Mouse (Mus musculus) forebrain, postnatal 0 days (tissue): ENCODE results near the gene Rpl32. TPM values are rescaled to one million over a fixed set of nuclear protein-coding genes. Genes with fewer than 3 reads are reported as not detected.

Experiments
- ATAC-seq: fragments of 200-750 bp; cut with Nextera tagmentation; 2 replicates; pipeline ENCODE4 v1.8.0; 2017; ENCODE audit warnings: mild to moderate bottlenecking, moderate library complexity
- DNase-seq: peaks from one replicate; pipeline ENCODE4 v3.0.0-alpha.2; 2015
- H3K27ac ChIP-seq: fragments of 300-500 bp; sonication (generic); 2 replicates; pipeline ENCODE4 v1.5.1; 2014; ENCODE audit warnings: low read depth, mild to moderate bottlenecking, antibody characterized with exemption, low read length, moderate library complexity, mixed read lengths
- H3K27me3 ChIP-seq: fragments of 300-500 bp; sonication (generic); 2 replicates; pipeline ENCODE4 v1.6.1; 2014; ENCODE audit warnings: mild to moderate bottlenecking, low read length, mixed read lengths; ENCODE audit not compliant: insufficient read depth
- H3K36me3 ChIP-seq: fragments of 300-500 bp; sonication (generic); 2 replicates; pipeline ENCODE4 v1.6.1; 2014; ENCODE audit warnings: mild to moderate bottlenecking, moderate library complexity; ENCODE audit not compliant: insufficient read depth
- H3K4me1 ChIP-seq: fragments of 300-500 bp; sonication (generic); 2 replicates; pipeline ENCODE4 v1.6.1; 2014; ENCODE audit warnings: antibody characterized with exemption; ENCODE audit not compliant: insufficient read depth
- H3K4me2 ChIP-seq: fragments of 300-500 bp; sonication (generic); 2 replicates; pipeline ENCODE4 v1.6.1; 2014; ENCODE audit warnings: low read depth, mild to moderate bottlenecking, moderate library complexity
- H3K4me3 ChIP-seq: fragments of 300-500 bp; sonication (generic); 2 replicates; pipeline ENCODE4 v1.5.1; 2014; ENCODE audit warnings: low read depth, low read length, mixed read lengths
- H3K9ac ChIP-seq: fragments of 300-500 bp; sonication (generic); 2 replicates; pipeline ENCODE4 v1.6.1; 2014; ENCODE audit warnings: mild to moderate bottlenecking
- H3K9me3 ChIP-seq: fragments of 300-500 bp; sonication (generic); 2 replicates; pipeline ENCODE4 v1.6.1; 2016; ENCODE audit warnings: low read length
- CTCF ChIP-seq: sonication (generic); IDR thresholded peaks from 2 replicates; pipeline ENCODE4 v1.5.1; 2016; ENCODE audit warnings: antibody characterized with exemption, control low read depth, low read depth
- WGBS: fragments of 180-500 bp; shearing (Covaris S2); extraction: QIAGEN DNeasy Blood & Tissue Kit; methylation state at CpG from one replicate; pipeline ENCODE4 v1.1.7; 2014; 5-methylcytosine and 5-hydroxymethylcytosine counted together
- polyA plus RNA-seq: library from polyadenylated mRNA; unstranded; fragments of >200 nt; fragmentation: Nextera tagmentation; extraction: Ambion mirVana; gene quantifications from 2 replicates; pipeline ENCODE4 v1.2.1, GENCODE M21; 2015
- total RNA-seq: library from RNA; depleted of rRNA; stranded (reverse); fragments of >200 nt; gene quantifications from 2 replicates; pipeline ENCODE4 v1.2.3, GENCODE M21; 2014

Gene Rpl32
- total and polyA plus RNA-seq, 2 experiments from 2014 or later, result 1,212 to 1,524 TPM

DNA sequence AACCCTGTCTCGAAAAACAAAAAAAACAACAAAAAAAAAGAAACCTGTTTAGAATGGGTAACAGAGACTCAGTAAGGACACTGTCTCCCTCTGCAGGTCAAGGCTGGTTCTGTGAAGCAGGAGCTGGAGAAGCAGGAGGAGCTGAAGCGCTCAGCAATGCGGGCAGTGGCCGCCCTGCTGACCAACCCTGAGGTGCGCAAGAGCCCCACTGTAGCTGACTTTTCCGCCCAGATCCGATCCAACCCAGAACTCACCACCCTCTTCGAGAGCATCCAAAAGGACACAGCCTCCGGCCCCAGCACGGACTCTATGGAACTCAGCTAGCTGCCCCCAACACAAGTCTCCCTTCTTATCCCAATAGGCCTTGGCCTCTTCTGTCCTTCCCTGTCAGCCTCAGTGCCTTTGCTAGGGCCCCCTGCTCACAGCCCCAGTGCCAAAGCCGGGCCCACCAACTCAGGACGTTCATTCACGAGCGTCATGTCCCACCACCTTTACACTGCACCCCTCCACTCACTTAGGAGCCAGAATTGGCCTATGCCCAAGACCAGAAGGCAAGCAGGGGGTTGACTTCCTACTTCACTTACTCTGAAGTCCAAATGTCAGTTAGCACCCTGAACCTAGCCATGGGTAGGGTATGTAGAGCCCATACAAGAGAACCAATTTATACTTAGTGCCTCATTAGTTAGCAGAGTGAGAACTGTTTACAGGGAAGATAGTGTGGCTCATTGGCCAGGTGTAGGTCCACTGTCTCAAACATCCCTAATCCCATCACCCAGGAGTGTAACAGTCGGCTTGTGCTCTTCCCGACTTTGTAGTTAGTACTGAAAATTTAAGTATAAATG is 4.8 kb downstream of the Rpl32 start:
- peak; percentile 74 for TF ChIP-seq CTCF
- H3K4me3 ChIP-seq, result no peak overlapping the region
- no peak overlapping the region for H3K4me2 ChIP-seq
- peak; percentile 66 for DNase-seq
- H3K27me3 ChIP-seq, result no peaks in the 10 kb centered on the region
- H3K36me3 ChIP-seq, result peaks cover 71% of the 10 kb centered on the region
- ATAC-seq, result peak; percentile 65
- peaks cover 9% of the 10 kb centered on the region for H3K4me1 ChIP-seq
- no peaks in the 10 kb centered on the region for H3K9me3 ChIP-seq
- no peak overlapping the region for H3K9ac ChIP-seq
- 44% methylated on average over 16 of the region's 16 CpGs for WGBS
- H3K27ac ChIP-seq, result no peak overlapping the region; the same call in 1 of the 2 replicates

- ATAC-seq, result no peak
- Histone ChIP-seq H3K9me3 (no peaks in the 10 kb centered on the region), H3K27me3 (no peaks in the 10 kb centered on the region), H3K4me1 (peaks cover 3% of the 10 kb centered on the region; the same call in 1 of the 2 replicates), H3K36me3 (peaks cover 81% of the 10 kb centered on the region), H3K27ac (no peak overlapping the region), H3K4me2 (no peak overlapping the region), H3K9ac (no peak overlapping the region), H3K4me3 (no peak overlapping the region)
- no peak for TF ChIP-seq CTCF
- DNase-seq, result no peak
- 99% methylated on average over 3 of the region's 3 CpGs for WGBS
These were observed 6.7 kb downstream of the Rpl32 start for GRCm38 (mm10) chr6:115801811-115802210.

DNA sequence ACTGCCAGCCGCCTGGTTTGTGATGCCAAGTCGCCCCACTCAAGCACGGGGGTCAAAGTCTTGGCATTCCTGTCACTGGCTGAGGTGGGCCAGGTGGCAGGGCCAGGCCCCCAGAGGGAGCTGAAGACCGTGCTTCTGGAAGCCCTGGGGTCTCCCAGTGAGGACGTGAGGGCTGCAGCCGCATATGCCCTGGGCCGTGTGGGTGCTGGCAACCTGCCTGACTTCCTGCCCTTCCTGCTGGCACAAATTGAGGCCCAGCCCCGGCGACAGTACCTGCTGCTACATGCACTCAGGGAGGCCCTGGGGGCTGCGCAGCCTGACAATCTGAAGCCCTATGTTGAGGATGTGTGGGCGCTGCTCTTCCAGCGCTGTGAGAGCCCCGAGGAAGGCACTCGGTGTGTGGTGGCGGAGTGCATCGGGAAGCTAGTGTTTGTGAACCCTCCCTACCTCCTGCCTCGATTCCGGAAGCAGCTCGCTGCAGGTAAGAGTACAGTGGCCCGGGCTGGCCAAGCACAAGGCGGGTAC is 15.8 kb downstream of the Rpl32 start:
- H3K36me3 ChIP-seq, result peaks cover 79% of the 10 kb centered on the region
- H3K4me1 ChIP-seq, result no peaks in the 10 kb centered on the region
- 87% methylated on average over 21 of the region's 21 CpGs for WGBS
- no peak overlapping the region for H3K4me3 ChIP-seq
- H3K4me2 ChIP-seq, result no peak overlapping the region
- no peaks in the 10 kb centered on the region for H3K9me3 ChIP-seq
- H3K9ac ChIP-seq, result no peak overlapping the region
- ATAC-seq (no peak; the same call in 1 of the 2 replicates), DNase-seq (no peak)
- no peak for TF ChIP-seq CTCF
- H3K27me3 ChIP-seq, result no peaks in the 10 kb centered on the region
- no peak overlapping the region for H3K27ac ChIP-seq

GRCm38 (mm10) chr6:115791842-115792686 is 16.5 kb downstream of the Rpl32 start:
- no peaks in the 10 kb centered on the region for H3K27me3 ChIP-seq
- no peak overlapping the region for H3K4me3 ChIP-seq
- WGBS, result 83% methylated on average over 34 of the region's 34 CpGs
- no peak overlapping the region for H3K9ac ChIP-seq
- TF ChIP-seq CTCF, result no peak
- ATAC-seq, result no peak
- H3K9me3 ChIP-seq, result no peaks in the 10 kb centered on the region
- H3K27ac ChIP-seq, result no peak overlapping the region
- peaks cover 77% of the 10 kb centered on the region for H3K36me3 ChIP-seq
- H3K4me2 ChIP-seq, result no peak overlapping the region
- no peak for DNase-seq
- H3K4me1 ChIP-seq, result no peaks in the 10 kb centered on the region

DNA sequence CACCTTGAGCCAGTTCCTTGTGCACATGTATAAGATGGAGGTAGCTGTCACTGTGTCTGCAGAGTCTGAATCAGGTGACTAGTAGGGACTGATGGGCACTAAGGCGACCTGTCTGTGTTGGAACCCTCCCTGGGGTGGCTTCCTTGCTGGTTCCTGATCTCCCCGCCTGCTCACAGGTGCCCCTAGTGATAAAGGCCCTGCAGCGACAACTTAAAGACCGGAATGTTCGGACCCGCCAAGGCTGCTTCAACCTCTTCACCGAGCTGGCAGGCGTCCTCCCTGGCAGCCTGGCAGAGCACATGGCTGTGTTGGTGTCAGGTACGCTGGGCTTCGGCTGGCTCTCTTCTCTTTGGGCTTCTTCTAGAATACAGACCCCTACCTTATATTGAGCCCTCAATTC is 17.5 kb downstream of the Rpl32 start:
- 82% methylated on average over 10 of the region's 10 CpGs for WGBS
- Histone ChIP-seq H3K4me1 (no peaks in the 10 kb centered on the region), H3K27me3 (no peaks in the 10 kb centered on the region), H3K4me3 (no peak overlapping the region), H3K9me3 (no peaks in the 10 kb centered on the region), H3K4me2 (no peak overlapping the region), H3K27ac (no peak overlapping the region), H3K36me3 (peaks cover 74% of the 10 kb centered on the region), H3K9ac (no peak overlapping the region)
- no peak for DNase-seq
- TF ChIP-seq CTCF, result no peak
- ATAC-seq, result no peak

DNA sequence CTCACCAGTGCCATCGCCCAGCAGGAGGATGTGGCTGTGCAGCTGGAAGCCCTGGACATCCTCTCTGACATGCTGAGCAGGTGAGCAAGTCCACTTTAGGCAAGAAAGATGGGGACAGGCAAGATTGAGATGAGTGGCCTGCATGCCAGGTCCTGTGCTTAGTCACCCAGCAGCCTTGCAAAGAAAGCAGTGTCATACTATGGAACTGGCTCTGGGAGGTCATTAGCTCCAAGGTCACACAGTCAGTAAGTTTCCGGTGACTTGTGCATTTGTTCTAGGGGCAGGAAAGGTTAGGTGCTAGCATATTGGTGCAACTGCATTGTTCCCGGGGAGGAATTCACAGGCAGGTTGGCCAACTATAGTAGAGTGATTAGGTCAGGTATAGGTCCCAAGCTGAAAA is 25.8 kb downstream of the Rpl32 start:
- no peak overlapping the region for H3K9ac ChIP-seq
- no peak overlapping the region for H3K4me3 ChIP-seq
- TF ChIP-seq CTCF, result no peak
- peaks cover 61% of the 10 kb centered on the region for H3K36me3 ChIP-seq
- no peaks in the 10 kb centered on the region for H3K4me1 ChIP-seq
- H3K9me3 ChIP-seq, result no peaks in the 10 kb centered on the region
- no peak overlapping the region for H3K27ac ChIP-seq
- no peaks in the 10 kb centered on the region for H3K27me3 ChIP-seq
- 94% methylated on average over 3 of the region's 3 CpGs for WGBS
- ATAC-seq (no peak), DNase-seq (no peak)
- no peak overlapping the region for H3K4me2 ChIP-seq
